Mouse (Mus musculus): ENCODE measurements around the gene Bax. TPM values are rescaled to one million over a fixed set of nuclear protein-coding genes. Genes with fewer than 3 reads are reported as not detected.

Gene Bax
- polyA plus RNA-seq, 1 experiment: 249 TPM

DNA sequence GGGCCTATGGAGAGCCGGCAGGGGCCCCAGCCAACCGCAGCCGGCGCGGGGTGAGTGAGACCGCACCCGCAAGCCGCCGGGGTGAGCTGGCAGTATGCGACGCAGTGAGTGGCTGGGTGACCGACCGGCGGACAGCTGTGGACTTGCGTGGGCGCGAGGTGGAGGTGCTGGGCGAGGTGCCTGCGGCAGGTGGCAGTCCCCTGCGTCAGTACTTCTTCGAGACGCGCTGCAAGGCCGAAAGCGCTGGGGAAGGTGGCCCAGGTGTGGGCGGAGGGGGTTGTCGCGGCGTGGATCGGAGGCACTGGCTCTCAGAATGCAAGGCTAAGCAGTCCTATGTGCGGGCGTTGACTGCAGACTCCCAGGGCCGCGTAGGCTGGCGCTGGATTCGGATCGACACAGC lies 51.1 kb downstream of the Bax start:
- Histone ChIP-seq H3ac (ENCODE audit: control insufficient read depth, insufficient read length) (no peak overlapping the region), H3K4me3 (no peak overlapping the region), H3K79me2 (ENCODE audit: control insufficient read depth, insufficient read depth) (no peaks in the 10 kb centered on the region), H3K4me2 (ENCODE audit: low read depth) (peak overlapping the region; percentile 34), H3K27me3 (ENCODE audit: control insufficient read depth, insufficient read depth, insufficient read length) (peaks cover 14% of the 10 kb centered on the region), H3K36me3 (ENCODE audit: control insufficient read depth, insufficient read depth) (no peaks in the 10 kb centered on the region)
- TF ChIP-seq POLR2AphosphoS2 (IDR thresholded peaks at IDR 0.05; ENCODE audit: insufficient read length, low read depth) (no peak), TCF12 (IDR thresholded peaks at IDR 0.05; ENCODE audit: insufficient read depth, poor library complexity, severe bottlenecking) (no peak), USF1 (IDR thresholded peaks at IDR 0.05; ENCODE audit: low read depth) (no peak), MAX (IDR thresholded peaks at IDR 0.05; ENCODE audit: low read depth) (no peak), TCF3 (IDR thresholded peaks at IDR 0.05; ENCODE audit: insufficient read length, low read depth) (peak; percentile 27), E2F4 (IDR thresholded peaks at IDR 0.05; ENCODE audit: insufficient read depth) (no peak), MYOG (IDR thresholded peaks at IDR 0.05; ENCODE audit: control insufficient read depth in 1 of 3, insufficient read depth in 1 of 3, insufficient read length in 2 of 3, low read depth in 2 of 3) (peak in 2 of 3 experiments; percentile 95 to 96), SRF (IDR thresholded peaks at IDR 0.05; ENCODE audit: control insufficient read depth, insufficient read length, low read depth) (no peak), POLR2A (IDR thresholded peaks at IDR 0.05; ENCODE audit: insufficient read length, low read depth) (no peak), REST (IDR thresholded peaks at IDR 0.05; ENCODE audit: insufficient read depth, insufficient read length) (no peak), CEBPB (IDR thresholded peaks at IDR 0.05; ENCODE audit: insufficient read depth, poor library complexity, severe bottlenecking) (no peak), MYOD1 (IDR thresholded peaks at IDR 0.05; ENCODE audit: control insufficient read depth in 1 of 3, insufficient read length in 2 of 3, low read depth in 2 of 3) (peak in 2 of 3 experiments; percentile 76 to 98)

GRCm38 (mm10) chr7:45414740-45415224 lies 51.9 kb downstream of the Bax start:
- Histone ChIP-seq H3K27me3 (ENCODE audit: control insufficient read depth, insufficient read depth, insufficient read length) (peaks cover 14% of the 10 kb centered on the region), H3K79me2 (ENCODE audit: control insufficient read depth, insufficient read depth) (no peaks in the 10 kb centered on the region), H3K4me3 (peak overlapping the region; percentile 3), H3K36me3 (ENCODE audit: control insufficient read depth, insufficient read depth) (no peaks in the 10 kb centered on the region), H3ac (ENCODE audit: control insufficient read depth, insufficient read length) (no peak overlapping the region), H3K4me2 (ENCODE audit: low read depth) (peak overlapping the region; percentile 9)
- TF ChIP-seq SRF (IDR thresholded peaks at IDR 0.05; ENCODE audit: control insufficient read depth, insufficient read length, low read depth): no peak
- TF ChIP-seq REST (IDR thresholded peaks at IDR 0.05; ENCODE audit: insufficient read depth, insufficient read length): no peak
- TF ChIP-seq E2F4 (IDR thresholded peaks at IDR 0.05; ENCODE audit: insufficient read depth): no peak
- TF ChIP-seq TCF3 (IDR thresholded peaks at IDR 0.05; ENCODE audit: insufficient read length, low read depth): no peak
- TF ChIP-seq POLR2AphosphoS2 (IDR thresholded peaks at IDR 0.05; ENCODE audit: insufficient read length, low read depth): no peak
- no peak for TF ChIP-seq USF1 (IDR thresholded peaks at IDR 0.05; ENCODE audit: low read depth)
- no peak for TF ChIP-seq CEBPB (IDR thresholded peaks at IDR 0.05; ENCODE audit: insufficient read depth, poor library complexity, severe bottlenecking)
- TF ChIP-seq TCF12 (IDR thresholded peaks at IDR 0.05; ENCODE audit: insufficient read depth, poor library complexity, severe bottlenecking): no peak
- no peak for TF ChIP-seq MYOD1 (IDR thresholded peaks at IDR 0.05; ENCODE audit: control insufficient read depth in 1 of 3, insufficient read length in 2 of 3, low read depth in 2 of 3)
- no peak for TF ChIP-seq POLR2A (IDR thresholded peaks at IDR 0.05; ENCODE audit: insufficient read length, low read depth)
- TF ChIP-seq MYOG (IDR thresholded peaks at IDR 0.05; ENCODE audit: control insufficient read depth in 1 of 3, insufficient read depth in 1 of 3, insufficient read length in 2 of 3, low read depth in 2 of 3): no peak
- no peak for TF ChIP-seq MAX (IDR thresholded peaks at IDR 0.05; ENCODE audit: low read depth)

DNA sequence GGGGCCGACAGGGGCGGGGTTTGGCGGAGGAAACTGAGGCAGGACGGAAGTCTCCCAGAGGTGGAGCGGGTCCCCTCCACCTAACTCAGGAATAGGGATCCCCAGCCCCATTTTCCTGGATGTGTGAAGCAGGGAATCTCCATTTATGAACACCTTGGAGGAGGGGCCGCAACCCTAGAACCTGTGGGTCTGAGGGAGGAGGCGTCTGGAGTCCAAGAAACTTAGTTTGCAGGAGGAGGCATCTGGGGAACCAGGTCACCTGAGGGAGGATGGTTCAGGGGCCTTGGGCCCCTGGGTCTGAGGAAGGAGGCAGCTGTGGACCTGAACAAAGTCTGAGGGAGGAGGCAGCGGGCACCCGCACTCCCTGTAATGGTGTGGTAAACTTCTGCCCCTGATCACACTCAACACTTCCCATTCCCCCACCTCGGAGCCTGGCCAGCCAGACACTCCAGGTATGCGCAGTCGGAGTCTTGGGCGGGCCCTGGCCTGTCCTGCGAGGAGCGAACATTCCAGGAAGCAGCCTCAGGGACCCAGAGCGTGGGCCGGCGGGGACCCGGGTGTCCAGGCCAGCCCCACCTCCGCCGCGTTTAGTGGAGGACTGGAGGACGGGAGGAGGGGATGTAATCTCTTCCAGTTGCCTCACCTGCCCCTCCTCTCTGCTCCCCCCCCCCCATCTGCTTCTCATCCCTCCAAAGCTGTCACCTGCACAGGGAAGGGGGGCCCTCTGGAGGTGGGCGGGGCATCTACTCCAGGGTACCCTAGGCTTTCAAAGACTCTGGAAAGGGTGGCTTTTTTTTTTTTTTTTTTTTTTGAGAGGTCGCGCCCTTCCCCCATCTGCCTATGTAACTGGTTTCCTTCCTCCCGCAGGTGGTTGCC lies 52.6 kb downstream of the Bax start:
- Histone ChIP-seq H3K4me3 (peak overlapping the region; percentile 3), H3K79me2 (ENCODE audit: control insufficient read depth, insufficient read depth) (no peaks in the 10 kb centered on the region), H3ac (ENCODE audit: control insufficient read depth, insufficient read length) (peak overlapping the region; percentile 15), H3K36me3 (ENCODE audit: control insufficient read depth, insufficient read depth) (no peaks in the 10 kb centered on the region), H3K4me2 (ENCODE audit: low read depth) (peak overlapping the region; percentile 96), H3K27me3 (ENCODE audit: control insufficient read depth, insufficient read depth, insufficient read length) (peaks cover 21% of the 10 kb centered on the region)
- no peak for TF ChIP-seq TCF3 (IDR thresholded peaks at IDR 0.05; ENCODE audit: insufficient read length, low read depth)
- no peak for TF ChIP-seq USF1 (IDR thresholded peaks at IDR 0.05; ENCODE audit: low read depth)
- no peak for TF ChIP-seq MYOG (IDR thresholded peaks at IDR 0.05; ENCODE audit: control insufficient read depth in 1 of 3, insufficient read depth in 1 of 3, insufficient read length in 2 of 3, low read depth in 2 of 3)
- TF ChIP-seq E2F4 (IDR thresholded peaks at IDR 0.05; ENCODE audit: insufficient read depth): no peak
- no peak for TF ChIP-seq REST (IDR thresholded peaks at IDR 0.05; ENCODE audit: insufficient read depth, insufficient read length)
- no peak for TF ChIP-seq POLR2AphosphoS2 (IDR thresholded peaks at IDR 0.05; ENCODE audit: insufficient read length, low read depth)
- TF ChIP-seq MAX (IDR thresholded peaks at IDR 0.05; ENCODE audit: low read depth): no peak
- TF ChIP-seq SRF (IDR thresholded peaks at IDR 0.05; ENCODE audit: control insufficient read depth, insufficient read length, low read depth): no peak
- no peak for TF ChIP-seq TCF12 (IDR thresholded peaks at IDR 0.05; ENCODE audit: insufficient read depth, poor library complexity, severe bottlenecking)
- no peak for TF ChIP-seq MYOD1 (IDR thresholded peaks at IDR 0.05; ENCODE audit: control insufficient read depth in 1 of 3, insufficient read length in 2 of 3, low read depth in 2 of 3)
- TF ChIP-seq CEBPB (IDR thresholded peaks at IDR 0.05; ENCODE audit: insufficient read depth, poor library complexity, severe bottlenecking): no peak
- TF ChIP-seq POLR2A (IDR thresholded peaks at IDR 0.05; ENCODE audit: insufficient read length, low read depth): no peak

DNA sequence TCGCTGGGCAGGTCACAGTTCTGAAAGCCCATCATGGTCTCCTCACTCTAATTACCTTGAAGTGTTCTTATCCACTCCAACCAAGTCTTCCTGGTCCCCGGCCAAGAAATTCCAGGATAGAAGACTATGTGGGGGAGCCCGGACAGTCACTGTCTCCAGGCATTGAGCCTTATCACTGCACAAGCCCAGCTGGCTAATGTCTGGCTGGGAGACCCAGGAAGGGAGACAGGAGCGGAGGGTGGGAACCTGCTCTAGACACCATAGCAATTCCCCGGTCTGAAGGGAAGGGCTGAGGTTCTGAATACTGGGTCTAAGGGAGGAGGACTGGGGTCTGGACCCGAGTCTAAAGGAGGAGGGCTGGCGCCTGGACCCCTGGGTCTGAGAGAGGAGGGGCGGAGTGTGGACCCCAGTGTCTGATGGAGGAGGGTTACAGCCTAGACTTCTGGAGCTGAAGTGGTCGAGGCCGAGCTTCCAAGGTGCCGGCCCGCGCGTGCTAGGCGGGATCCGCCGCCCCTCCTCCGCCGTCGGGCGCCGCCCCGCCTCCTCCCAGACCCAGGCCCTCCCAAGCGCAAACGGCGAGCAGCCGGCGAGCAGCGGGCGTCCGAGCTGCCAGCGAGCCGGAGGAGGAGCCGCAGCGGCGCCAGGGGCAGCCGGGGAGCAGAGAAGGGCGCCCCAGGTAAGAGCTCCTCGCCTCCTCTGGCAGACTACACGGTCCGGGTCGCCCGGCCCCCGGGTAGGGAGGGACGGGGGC lies 53.4 kb downstream of the Bax start, which contains the start of gene Ntf5:
Gene Ntf5 (plus strand): TSS at position 583 of the 751 bp plus-strand sequence.
- H3K4me2 ChIP-seq (ENCODE audit: low read depth): peak within 1 kb of the TSS; percentile 96
- H3ac ChIP-seq (ENCODE audit: control insufficient read depth, insufficient read length): peak within 1 kb of the TSS; percentile 15
- TF ChIP-seq TCF12 (IDR thresholded peaks at IDR 0.05; ENCODE audit: insufficient read depth, poor library complexity, severe bottlenecking) (no peak), SRF (IDR thresholded peaks at IDR 0.05; ENCODE audit: control insufficient read depth, insufficient read length, low read depth) (no peak), E2F4 (IDR thresholded peaks at IDR 0.05; ENCODE audit: insufficient read depth) (no peak), REST (IDR thresholded peaks at IDR 0.05; ENCODE audit: insufficient read depth, insufficient read length) (no peak), POLR2AphosphoS2 (IDR thresholded peaks at IDR 0.05; ENCODE audit: insufficient read length, low read depth) (no peak), CEBPB (IDR thresholded peaks at IDR 0.05; ENCODE audit: insufficient read depth, poor library complexity, severe bottlenecking) (no peak), POLR2A (IDR thresholded peaks at IDR 0.05; ENCODE audit: insufficient read length, low read depth) (no peak), MYOG (IDR thresholded peaks at IDR 0.05; ENCODE audit: control insufficient read depth in 1 of 3, insufficient read depth in 1 of 3, insufficient read length in 2 of 3, low read depth in 2 of 3) (no peak), USF1 (IDR thresholded peaks at IDR 0.05; ENCODE audit: low read depth) (no peak), TCF3 (IDR thresholded peaks at IDR 0.05; ENCODE audit: insufficient read length, low read depth) (no peak), MAX (IDR thresholded peaks at IDR 0.05; ENCODE audit: low read depth) (no peak)
- peaks cover 25% of the 10 kb centered on the region for H3K27me3 ChIP-seq (ENCODE audit: control insufficient read depth, insufficient read depth, insufficient read length)
- no peaks in the 10 kb centered on the region for H3K36me3 ChIP-seq (ENCODE audit: control insufficient read depth, insufficient read depth)
- no peaks in the 10 kb centered on the region for H3K79me2 ChIP-seq (ENCODE audit: control insufficient read depth, insufficient read depth)
- H3K4me3 ChIP-seq: peak within 1 kb of the TSS; percentile 3
